Mouse (Mus musculus) embryonic facial prominence, embryonic 15.5 days (tissue): Measurements from ENCODE around the gene Pold2. TPM values are rescaled to one million over a fixed set of nuclear protein-coding genes. Genes with fewer than 3 reads are reported as not detected.

Experiments used
- ATAC-seq: fragments of 200-750 bp; cut with Nextera tagmentation; 2 replicates; pipeline ENCODE4 v1.8.0; 2017; ENCODE audit warnings: low read depth, moderate TSS enrichment; ENCODE audit not compliant: insufficient number of reproducible peaks, low FRiP score, low TSS enrichment
- H3K27ac ChIP-seq: fragments of 300-500 bp; sonication (generic); replicated peaks from 2 replicates; pipeline ENCODE4 v1.5.1; 2015; ENCODE audit warnings: mild to moderate bottlenecking, inconsistent platforms
- H3K27me3 ChIP-seq: fragments of 300-500 bp; sonication (generic); 2 replicates; pipeline ENCODE4 v1.6.1; 2015; ENCODE audit warnings: inconsistent platforms
- H3K36me3 ChIP-seq: fragments of 300-500 bp; sonication (generic); 2 replicates; pipeline ENCODE4 v1.6.1; 2015; ENCODE audit warnings: mild to moderate bottlenecking, inconsistent platforms
- H3K4me1 ChIP-seq: fragments of 300-500 bp; sonication (generic); 2 replicates; pipeline ENCODE4 v1.6.1; 2015; ENCODE audit warnings: inconsistent platforms
- H3K4me2 ChIP-seq: fragments of 300-500 bp; sonication (generic); replicated peaks from 2 replicates; pipeline ENCODE4 v1.6.1; 2015; ENCODE audit warnings: mild to moderate bottlenecking, inconsistent platforms
- H3K4me3 ChIP-seq: fragments of 300-500 bp; sonication (generic); replicated peaks from 2 replicates; pipeline ENCODE4 v1.5.1; 2015; ENCODE audit warnings: mild to moderate bottlenecking, inconsistent platforms
- H3K9ac ChIP-seq: fragments of 300-500 bp; sonication (generic); 2 replicates; pipeline ENCODE4 v1.6.1; 2015; ENCODE audit warnings: inconsistent platforms
- H3K9me3 ChIP-seq: fragments of 300-500 bp; sonication (generic); replicated peaks from 2 replicates; pipeline ENCODE4 v1.6.1; 2016; ENCODE audit warnings: inconsistent platforms
- WGBS: fragments of 180-500 bp; shearing (Covaris S2); methylation state at CpG from one replicate; pipeline ENCODE4 v1.1.7; 2015; 5-methylcytosine and 5-hydroxymethylcytosine counted together
- polyA plus RNA-seq: library from polyadenylated mRNA; unstranded; fragments of >200 nt; fragmentation: Nextera tagmentation; extraction: Ambion mirVana; gene quantifications from 2 replicates; pipeline ENCODE4 v1.2.1, GENCODE M21; 2015

Gene Pold2
- polyA plus RNA-seq, 1 experiment from 2014 or later = 125 TPM

DNA sequence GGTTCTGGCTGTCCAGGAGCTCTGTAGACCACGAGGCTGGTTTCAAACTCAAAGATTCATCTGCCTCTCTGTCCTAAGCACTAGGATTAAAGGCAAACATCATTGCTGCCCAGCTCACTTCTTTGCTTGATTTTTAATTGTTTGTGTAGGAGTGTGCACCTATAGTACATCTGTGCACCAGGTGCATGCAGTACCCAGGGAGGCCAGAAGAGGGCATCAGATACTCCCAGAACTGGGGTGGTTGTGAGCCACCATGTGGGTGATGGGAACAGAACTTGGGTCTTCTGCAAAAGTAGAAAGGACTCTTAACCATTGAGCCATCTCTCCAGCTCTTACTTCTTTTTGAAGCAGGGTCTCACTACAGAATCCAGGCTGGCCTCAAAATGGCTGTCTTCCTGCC is 19.4 kb downstream of the Pold2 start:
- H3K4me3 ChIP-seq = no peak overlapping the region
- no peaks in the 10 kb centered on the region for H3K9me3 ChIP-seq
- H3K4me1 ChIP-seq = peaks cover 46% of the 10 kb centered on the region
- no peak overlapping the region for H3K4me2 ChIP-seq
- no peak for ATAC-seq
- H3K9ac ChIP-seq = no peak overlapping the region
- no peaks in the 10 kb centered on the region; the same call in 1 of the 2 replicates for H3K36me3 ChIP-seq
- WGBS = 83% methylated on average over 1 of the region's 1 CpGs
- H3K27ac ChIP-seq = no peak overlapping the region
- no peaks in the 10 kb centered on the region for H3K27me3 ChIP-seq

DNA sequence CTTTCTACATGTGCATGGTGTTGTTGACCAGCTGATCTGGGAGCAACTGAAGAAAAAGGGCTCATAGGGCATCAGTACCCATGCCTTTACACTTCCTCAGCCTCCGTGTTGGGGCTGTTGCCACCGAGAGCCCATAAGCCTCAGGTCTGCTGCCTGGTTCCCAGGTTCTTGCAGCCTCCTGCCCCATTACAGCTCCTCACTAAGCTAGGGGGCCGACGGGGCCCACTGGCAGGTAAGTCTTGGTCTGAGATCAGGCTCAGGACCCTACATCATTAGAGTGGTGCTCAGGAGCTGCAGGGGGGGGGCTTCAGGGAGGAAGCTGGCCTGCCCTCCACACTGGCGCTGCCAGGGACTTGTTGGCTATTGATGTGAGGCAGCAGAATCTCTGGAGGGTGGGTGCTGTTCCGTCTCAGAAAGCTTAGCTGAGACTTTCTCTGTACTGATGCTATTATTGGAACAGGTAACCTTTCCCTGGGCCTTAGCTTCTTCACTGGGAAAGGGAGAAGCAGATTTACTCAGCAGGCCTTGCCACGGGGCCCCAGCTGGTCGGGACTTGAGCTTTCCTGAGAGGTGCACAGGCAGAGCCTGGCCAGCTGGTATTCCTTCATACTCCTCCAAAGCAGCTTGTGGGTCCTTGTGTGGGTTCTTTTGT is 21.5 kb downstream of the Pold2 start:
- Histone ChIP-seq H3K4me2 (no peak overlapping the region), H3K4me1 (peaks cover 27% of the 10 kb centered on the region), H3K27ac (peak overlapping the region; percentile 75), H3K36me3 (no peaks in the 10 kb centered on the region), H3K27me3 (no peaks in the 10 kb centered on the region), H3K9ac (no peak overlapping the region), H3K4me3 (no peak overlapping the region), H3K9me3 (no peaks in the 10 kb centered on the region)
- no peak for ATAC-seq
- 72% methylated on average over 8 of the region's 8 CpGs for WGBS

- Histone ChIP-seq H3K36me3 (no peaks in the 10 kb centered on the region), H3K4me1 (peaks cover 26% of the 10 kb centered on the region), H3K4me3 (no peak overlapping the region), H3K27ac (peak overlapping the region; percentile 75), H3K9ac (no peak overlapping the region), H3K27me3 (no peaks in the 10 kb centered on the region), H3K4me2 (no peak overlapping the region), H3K9me3 (no peaks in the 10 kb centered on the region)
- peak; percentile 85 for ATAC-seq
- WGBS = 29% methylated on average over 7 of the region's 7 CpGs
These were observed 22.2 kb downstream of the Pold2 start for GRCm38 (mm10) chr11:5855902-5856301.

DNA sequence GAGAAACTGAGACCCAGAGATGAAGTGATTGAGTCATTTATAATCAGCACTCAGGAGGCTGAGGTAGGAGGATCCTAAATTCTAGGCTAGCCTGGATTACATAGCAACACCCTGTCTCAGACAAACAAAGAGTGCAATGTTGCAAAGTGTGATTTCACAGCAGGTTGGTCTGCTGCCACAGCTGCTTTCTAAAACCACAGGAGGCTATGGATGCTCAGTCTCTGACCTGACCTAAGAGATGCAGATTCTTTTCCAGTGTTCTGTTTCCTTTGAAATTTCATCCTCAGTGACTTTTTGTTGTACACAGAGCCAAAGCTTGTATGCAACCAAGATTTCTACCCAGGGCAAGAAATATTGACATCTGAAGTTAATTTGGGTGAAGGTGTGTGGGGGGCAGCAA is 22.6 kb downstream of the Pold2 start:
- ATAC-seq = no peak
- peaks cover 22% of the 10 kb centered on the region for H3K4me1 ChIP-seq
- H3K36me3 ChIP-seq = no peaks in the 10 kb centered on the region
- no peaks in the 10 kb centered on the region for H3K9me3 ChIP-seq
- peak overlapping the region; percentile 75 for H3K27ac ChIP-seq
- H3K27me3 ChIP-seq = no peaks in the 10 kb centered on the region
- no peak overlapping the region for H3K9ac ChIP-seq
- H3K4me2 ChIP-seq = no peak overlapping the region
- no peak overlapping the region for H3K4me3 ChIP-seq

GRCm38 (mm10) chr11:5852314-5852713 is 25.8 kb downstream of the Pold2 start:
- H3K27ac ChIP-seq = 0 out of 2 replicates have a peak overlapping the region, but pooled peaks have one; percentile 2
- H3K9me3 ChIP-seq = no peaks in the 10 kb centered on the region
- peaks cover 34% of the 10 kb centered on the region for H3K4me1 ChIP-seq
- no peak for ATAC-seq
- H3K4me2 ChIP-seq = no peak overlapping the region
- no peak overlapping the region for H3K9ac ChIP-seq
- H3K4me3 ChIP-seq = no peak overlapping the region
- no peaks in the 10 kb centered on the region for H3K27me3 ChIP-seq
- WGBS = 29% methylated on average over 1 of the region's 1 CpGs
- no peaks in the 10 kb centered on the region for H3K36me3 ChIP-seq

GRCm38 (mm10) chr11:5851021-5851736 is 26.9 kb downstream of the Pold2 start:
- no peak for ATAC-seq
- no peak overlapping the region for H3K9ac ChIP-seq
- H3K27me3 ChIP-seq = no peaks in the 10 kb centered on the region
- peaks cover 26% of the 10 kb centered on the region for H3K4me1 ChIP-seq
- H3K9me3 ChIP-seq = no peaks in the 10 kb centered on the region
- H3K36me3 ChIP-seq = no peaks in the 10 kb centered on the region
- WGBS = 54% methylated on average over 4 of the region's 4 CpGs
- H3K27ac ChIP-seq = no peak overlapping the region; the same call in 1 of the 2 replicates
- H3K4me2 ChIP-seq = no peak overlapping the region
- no peak overlapping the region for H3K4me3 ChIP-seq

DNA sequence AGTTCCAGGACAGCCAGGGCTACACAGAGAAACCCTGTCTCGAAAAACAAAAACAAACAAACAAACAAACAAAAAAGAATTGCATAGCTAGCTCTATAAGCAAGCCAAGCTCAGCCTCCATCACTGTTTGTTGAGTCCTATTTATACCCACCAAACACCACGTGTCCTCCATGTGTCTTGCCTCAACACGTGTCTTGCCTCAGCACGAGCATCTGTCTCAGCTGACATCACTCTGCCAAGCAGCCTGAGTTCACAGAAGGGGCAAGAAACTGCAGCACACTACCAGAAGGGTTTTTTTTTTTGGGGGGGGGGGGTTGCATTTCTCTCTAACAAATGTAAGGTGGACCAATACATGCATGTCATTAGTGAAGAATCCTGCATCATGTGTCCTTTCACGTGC is 27.6 kb downstream of the Pold2 start:
- H3K4me3 ChIP-seq = no peak overlapping the region
- no peak overlapping the region for H3K27ac ChIP-seq
- no peaks in the 10 kb centered on the region for H3K9me3 ChIP-seq
- ATAC-seq = no peak
- H3K4me2 ChIP-seq = no peak overlapping the region
- WGBS = 35% methylated on average over 5 of the region's 5 CpGs
- no peaks in the 10 kb centered on the region for H3K27me3 ChIP-seq
- no peak overlapping the region for H3K9ac ChIP-seq
- H3K36me3 ChIP-seq = no peaks in the 10 kb centered on the region
- H3K4me1 ChIP-seq = peaks cover 19% of the 10 kb centered on the region

DNA sequence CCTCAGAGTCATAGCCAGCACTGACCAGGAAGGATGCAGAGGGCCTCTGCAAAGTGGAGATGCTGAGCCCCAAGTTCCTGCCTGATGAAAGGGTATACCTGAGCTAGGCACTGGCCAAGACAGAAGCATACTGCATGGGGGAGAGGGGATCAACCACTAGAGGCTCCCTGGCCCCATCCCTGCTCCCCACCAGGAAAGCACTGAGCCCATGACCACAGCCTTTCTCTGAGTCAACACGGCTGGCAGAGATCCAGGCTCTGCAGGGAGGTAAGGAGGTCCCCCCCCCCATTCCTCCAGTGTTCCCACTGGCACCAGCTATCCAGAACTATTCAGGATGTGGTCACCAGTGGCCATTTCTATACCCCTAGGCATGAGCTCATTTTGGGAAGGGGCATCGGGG is 28.8 kb downstream of the Pold2 start:
- 0 out of 2 replicates have a peak, but pooled peaks have one; percentile 20 for ATAC-seq
- Histone ChIP-seq H3K4me2 (no peak overlapping the region), H3K27me3 (no peaks in the 10 kb centered on the region), H3K4me3 (no peak overlapping the region), H3K9me3 (no peaks in the 10 kb centered on the region), H3K4me1 (peaks cover 18% of the 10 kb centered on the region), H3K36me3 (no peaks in the 10 kb centered on the region), H3K9ac (no peak overlapping the region), H3K27ac (0 out of 2 replicates have a peak overlapping the region, but pooled peaks have one; percentile 28)
- WGBS = 51% methylated on average over 2 of the region's 2 CpGs

DNA sequence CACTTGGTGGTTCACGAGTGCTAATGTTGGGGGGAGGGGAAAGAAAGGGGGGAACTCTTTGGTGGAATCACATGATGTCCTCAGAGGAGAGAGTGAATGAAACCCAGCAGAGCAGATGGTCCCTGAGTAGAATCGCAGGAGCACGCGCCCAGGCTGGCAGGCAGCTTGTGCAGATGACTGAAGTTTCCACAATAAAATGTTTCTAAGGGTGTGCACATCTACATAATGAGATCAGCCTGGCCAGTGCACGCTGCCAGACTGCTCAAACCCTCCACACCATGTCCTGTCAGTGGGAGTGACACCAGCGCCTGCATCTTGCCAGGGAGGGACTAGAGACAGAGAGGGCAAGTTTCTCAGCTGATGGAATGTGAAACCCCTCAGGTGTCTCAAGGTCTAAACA is 29.4 kb downstream of the Pold2 start:
- Histone ChIP-seq H3K36me3 (no peaks in the 10 kb centered on the region), H3K27me3 (no peaks in the 10 kb centered on the region), H3K9ac (no peak overlapping the region), H3K9me3 (no peaks in the 10 kb centered on the region), H3K27ac (peak overlapping the region; percentile 28; the same call in 1 of the 2 replicates), H3K4me1 (peaks cover 18% of the 10 kb centered on the region), H3K4me3 (no peak overlapping the region), H3K4me2 (no peak overlapping the region)
- peak; percentile 44; the same call in 1 of the 2 replicates for ATAC-seq
- WGBS = 22% methylated on average over 6 of the region's 6 CpGs

GRCm38 (mm10) chr11:5846639-5847345 is 31.3 kb downstream of the Pold2 start:
- Histone ChIP-seq H3K9ac (no peak overlapping the region), H3K4me1 (peaks cover 18% of the 10 kb centered on the region), H3K4me2 (no peak overlapping the region), H3K27ac (no peak overlapping the region; the same call in 1 of the 2 replicates), H3K9me3 (no peaks in the 10 kb centered on the region), H3K36me3 (no peaks in the 10 kb centered on the region), H3K27me3 (no peaks in the 10 kb centered on the region), H3K4me3 (no peak overlapping the region)
- 63% methylated on average over 7 of the region's 7 CpGs for WGBS
- ATAC-seq = no peak

GRCm38 (mm10) chr11:5843131-5843530 is 35.0 kb downstream of the Pold2 start:
- no peak for ATAC-seq
- Histone ChIP-seq H3K4me2 (no peak overlapping the region), H3K4me1 (peaks cover 12% of the 10 kb centered on the region), H3K9ac (no peak overlapping the region), H3K27me3 (no peaks in the 10 kb centered on the region), H3K36me3 (no peaks in the 10 kb centered on the region), H3K9me3 (no peaks in the 10 kb centered on the region), H3K4me3 (no peak overlapping the region), H3K27ac (no peak overlapping the region)
- 89% methylated on average over 3 of the region's 3 CpGs for WGBS
